Comparison of ENCODE assay signal across 16 mouse cellular contexts in the genomic region with DNA sequence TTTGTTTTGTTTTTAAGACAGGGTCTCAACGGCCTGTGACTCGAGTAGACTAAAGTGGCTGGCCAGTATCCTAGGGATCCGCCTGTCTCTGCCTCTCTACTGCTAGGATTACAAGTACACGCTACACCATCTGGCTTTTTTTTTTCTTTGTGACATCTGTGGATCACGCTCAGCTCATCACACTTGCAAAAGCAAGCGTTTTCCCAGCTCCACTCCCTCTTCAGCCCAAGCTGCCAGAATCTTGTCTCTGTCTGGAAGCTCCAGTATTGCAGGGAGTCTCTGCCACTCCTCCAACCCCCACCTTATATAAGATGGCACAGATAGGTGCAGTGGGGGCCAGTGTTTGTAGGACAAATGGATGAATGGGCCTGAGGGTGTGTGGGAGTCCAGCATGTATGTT. TPM values are rescaled to one million over a fixed set of nuclear protein-coding genes. Genes with fewer than 3 reads are reported as not detected.
DNase-seq lines count a peak whose midpoint lies in the region; ATAC-seq lines count a peak whose summit lies in the region.
"Had no signal": no experiment of that assay in that cellular context is flagged by ENCODE, and none has a peak within 500 bp of the region (broad histone marks: within the 10 kb centered on the region; RNA-seq: fewer than 3 reads in every experiment).

No protein-coding gene starts in this region.

- no peak for ATAC-seq in lung, embryonic 15.5 days (ENCODE audit: borderline replicate concordance, extremely low read depth, low FRiP score, low TSS enrichment)
- peak; percentile 84 for ATAC-seq in forebrain, embryonic 16.5 days
- no peak for ATAC-seq in erythroid progenitor cell, adult 5-6 weeks (replicated peaks; ENCODE audit: low FRiP score, poor library complexity, severe bottlenecking)
- no peak for ATAC-seq in kidney, embryonic 15.5 days (replicated peaks; ENCODE audit: low FRiP score)
- ATAC-seq: Patski had no signal

- H3K36me3 ChIP-seq in lung, embryonic 15.5 days = no peaks in the 10 kb centered on the region
- H3K36me3 ChIP-seq in forebrain, embryonic 16.5 days (ENCODE audit: control insufficient read depth, insufficient read depth) = peaks cover 11% of the 10 kb centered on the region
- H3K36me3 ChIP-seq in kidney, embryonic 15.5 days = no peaks in the 10 kb centered on the region
- H3K36me3 ChIP-seq: limb, embryonic 10.5 days; liver, embryonic 15.5 days had no signal

- DNase-seq in lung, postnatal 14 days = no peak
- DNase-seq in layer of hippocampus, adult 18-20 months (ENCODE audit: low spot score in 2 of 2) = peak; percentile 72 to 84
- DNase-seq in left cerebral cortex, postnatal 25 days (ENCODE audit: low spot score in 2 of 2) = peak; percentile 62 to 97
- no peak for DNase-seq in kidney, postnatal 14 days
- DNase-seq: cerebellum, adult 2 months; kidney, adult 11 months; spleen, adult 18-20 months had no signal

- no peak overlapping the region for H3K4me3 ChIP-seq in lung, embryonic 15.5 days
- no peak overlapping the region for H3K4me3 ChIP-seq in forebrain, embryonic 16.5 days (replicated peaks; ENCODE audit: low read length)
- no peak overlapping the region for H3K4me3 ChIP-seq in kidney, embryonic 15.5 days (replicated peaks)
- H3K4me3 ChIP-seq: hindbrain, embryonic 10.5 days; limb, embryonic 10.5 days; liver, embryonic 15.5 days had no signal

- no peaks in the 10 kb centered on the region for H3K27me3 ChIP-seq in lung, embryonic 15.5 days
- no peaks in the 10 kb centered on the region for H3K27me3 ChIP-seq in forebrain, embryonic 16.5 days (replicated peaks; ENCODE audit: control insufficient read depth, insufficient read depth, low read length)
- H3K27me3 ChIP-seq in kidney, embryonic 15.5 days = no peaks in the 10 kb centered on the region
- H3K27me3 ChIP-seq: liver, embryonic 15.5 days had no signal

- peak overlapping the region; percentile 74 for H3K27ac ChIP-seq in lung, embryonic 15.5 days
- H3K27ac ChIP-seq in forebrain, embryonic 16.5 days (ENCODE audit: low read length) = peak overlapping the region; percentile 67
- H3K27ac ChIP-seq in kidney, embryonic 15.5 days = no peak overlapping the region
- H3K27ac ChIP-seq: hindbrain, embryonic 10.5 days; limb, embryonic 10.5 days; liver, embryonic 15.5 days had no signal

- no peak overlapping the region for H3K9ac ChIP-seq in lung, embryonic 15.5 days
- H3K9ac ChIP-seq in forebrain, embryonic 16.5 days (replicated peaks; ENCODE audit: low read depth, low read length) = no peak overlapping the region
- no peak overlapping the region for H3K9ac ChIP-seq in kidney, embryonic 15.5 days
- H3K9ac ChIP-seq: liver, embryonic 15.5 days had no signal

- peaks cover 7% of the 10 kb centered on the region for H3K4me1 ChIP-seq in lung, embryonic 15.5 days
- H3K4me1 ChIP-seq in forebrain, embryonic 16.5 days (replicated peaks; ENCODE audit: control insufficient read depth, insufficient read depth, low read length) = peaks cover 6% of the 10 kb centered on the region
- no peaks in the 10 kb centered on the region for H3K4me1 ChIP-seq in kidney, embryonic 15.5 days
- H3K4me1 ChIP-seq: hindbrain, embryonic 10.5 days; limb, embryonic 10.5 days; liver, embryonic 15.5 days had no signal

- 59% methylated on average over 6 of the region's 6 CpGs for WGBS in lung, embryonic 15.5 days
- whole genome bisulfite sequencing in forebrain, embryonic 16.5 days = 55% methylated on average over 6 of the region's 6 CpGs
- WGBS in kidney, embryonic 15.5 days = 74% methylated on average over 6 of the region's 6 CpGs

- intact Hi-C loops in left cerebral cortex, postnatal 25 days (cut with DNase I) = loop anchor here (1.0 to 5.0 kb wide), 3 partner anchors 26 to 65 kb away; partner anchors contain the start of gene Reep1

- H3K4me2 ChIP-seq in lung, embryonic 15.5 days = no peak overlapping the region
- H3K4me2 ChIP-seq in forebrain, embryonic 16.5 days (ENCODE audit: low read length) = no peak overlapping the region
- H3K4me2 ChIP-seq in kidney, embryonic 15.5 days = no peak overlapping the region
- H3K4me2 ChIP-seq: heart, embryonic 11.5 days; liver, embryonic 15.5 days had no signal

- no peaks in the 10 kb centered on the region for H3K9me3 ChIP-seq in lung, embryonic 15.5 days
- H3K9me3 ChIP-seq in forebrain, embryonic 16.5 days (ENCODE audit: control insufficient read depth, low read length) = no peaks in the 10 kb centered on the region; the same call in 1 of the 2 replicates
- H3K9me3 ChIP-seq in kidney, embryonic 15.5 days (replicated peaks) = no peaks in the 10 kb centered on the region
- H3K9me3 ChIP-seq: limb, embryonic 10.5 days; liver, embryonic 15.5 days had no signal

RNA-seq across cellular contexts. Expression of gene Mrpl35, which starts 54.6 kb away (rescaled TPM):
- polyA plus RNA-seq in lung, embryonic 15.5 days (2015; fragmentation: Nextera tagmentation; extraction: Ambion mirVana) = 59.0 and 59.3 TPM in 2 replicates
- 42.9 and 43.8 TPM in 2 replicates for polyA plus RNA-seq in forebrain, embryonic 16.5 days (2015; fragmentation: Nextera tagmentation; extraction: Ambion mirVana)
- 10 to 100 TPM; 31.8 to 32.0 TPM for total RNA-seq in layer of hippocampus, adult 18-20 months (2021)
- 10 to 100 TPM; 29.6 to 30.4 TPM for total RNA-seq in left cerebral cortex, postnatal 25 days (2021)
- 5.8 and 5.9 TPM in 2 replicates for total RNA-seq in erythroid progenitor cell, adult 5-6 weeks (2015; ENCODE audit: low replicate concordance)
- total RNA-seq in erythroid progenitor cell, adult 5-6 weeks (2017; ENCODE audit: low replicate concordance) = 8.0 and 17.9 TPM in 2 replicates
- polyA plus RNA-seq in kidney, embryonic 15.5 days (2015; fragmentation: Nextera tagmentation; extraction: Ambion mirVana) = 63.0 and 72.5 TPM in 2 replicates

RNA-seq across cellular contexts. Expression of gene Immt, which starts 59.0 kb away (rescaled TPM):
- polyA plus RNA-seq in lung, embryonic 15.5 days (2015; fragmentation: Nextera tagmentation; extraction: Ambion mirVana) = 185 and 188 TPM in 2 replicates
- polyA plus RNA-seq in forebrain, embryonic 16.5 days (2015; fragmentation: Nextera tagmentation; extraction: Ambion mirVana) = 148 and 155 TPM in 2 replicates
- 100 to 1,000 TPM; 132 to 141 TPM for total RNA-seq in layer of hippocampus, adult 18-20 months (2021)
- 100 to 1,000 TPM; 140 to 141 TPM for total RNA-seq in left cerebral cortex, postnatal 25 days (2021)
- total RNA-seq in erythroid progenitor cell, adult 5-6 weeks (2015; ENCODE audit: low replicate concordance) = 72.1 and 78.4 TPM in 2 replicates
- total RNA-seq in erythroid progenitor cell, adult 5-6 weeks (2017; ENCODE audit: low replicate concordance) = 79.6 and 98.6 TPM in 2 replicates
- polyA plus RNA-seq in kidney, embryonic 15.5 days (2015; fragmentation: Nextera tagmentation; extraction: Ambion mirVana) = 217 and 222 TPM in 2 replicates

Comparison
In these comparisons a context has a peak if more than half of its experiments do, and no peak if none do; other contexts are left out.
1. DNase-seq: peak in layer of hippocampus, adult 18-20 months (2 of 2) and left cerebral cortex, postnatal 25 days (2 of 2); none in lung, postnatal 14 days (single experiment) and kidney, postnatal 14 days (single experiment).